Mouse (Mus musculus) cerebellum, postnatal 14 days (tissue): Measurements from ENCODE around the gene Cyp4f15.
A peak's percentile ranks its signal among the peaks of the same experiment; 100 is the strongest.
"Not testable (repeated sequence)": the region's sequence is repeated elsewhere in the genome, so short reads cannot be mapped to it uniquely, and the experiment has no call there.

Experiments
- DNase-seq, 2 experiments: peaks; one replicate each; pipeline ENCODE4 v3.0.0; 2021; ENCODE audit warnings: mixed read lengths in 2 of 2

The Cyp4f15 gene

DNA sequence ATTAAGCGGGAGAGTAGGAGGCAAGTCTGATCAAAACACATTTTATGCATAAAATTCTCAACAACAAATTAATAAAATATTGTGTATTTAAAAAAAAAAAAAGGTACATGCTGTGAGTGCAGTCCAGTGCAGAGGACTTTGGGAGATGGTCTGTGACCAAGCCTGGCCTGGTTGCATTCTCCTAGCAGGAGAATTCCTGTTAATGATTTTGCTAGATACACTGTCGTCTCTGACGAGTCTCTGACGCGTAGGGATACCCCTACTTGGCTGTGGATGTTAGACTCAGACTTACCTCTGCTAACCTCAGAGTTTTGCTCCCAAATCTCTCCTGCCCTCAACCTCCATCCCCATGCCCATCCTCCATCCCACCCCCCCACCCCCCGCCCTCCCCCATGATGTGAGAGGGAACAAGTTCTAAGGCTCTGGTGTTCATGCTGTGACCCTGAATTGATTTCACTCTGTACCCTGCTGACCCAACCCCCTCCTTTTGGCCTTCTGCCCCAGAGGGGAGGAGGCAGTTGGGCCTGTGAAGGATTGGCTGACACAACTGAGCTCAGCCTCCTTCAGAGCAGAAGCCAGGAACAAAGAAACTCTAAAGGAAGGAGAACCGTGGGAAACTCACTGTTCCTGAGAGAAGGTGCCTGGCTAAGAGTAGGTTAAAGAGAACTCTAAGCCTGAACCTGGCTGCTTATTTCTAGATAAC, at the start of gene Cyp4f15:
Gene Cyp4f15, plus strand, starts transcription at position 580 of the 703 bp plus-strand sequence.
- peak; percentile 55 to 58 for DNase-seq

DNA sequence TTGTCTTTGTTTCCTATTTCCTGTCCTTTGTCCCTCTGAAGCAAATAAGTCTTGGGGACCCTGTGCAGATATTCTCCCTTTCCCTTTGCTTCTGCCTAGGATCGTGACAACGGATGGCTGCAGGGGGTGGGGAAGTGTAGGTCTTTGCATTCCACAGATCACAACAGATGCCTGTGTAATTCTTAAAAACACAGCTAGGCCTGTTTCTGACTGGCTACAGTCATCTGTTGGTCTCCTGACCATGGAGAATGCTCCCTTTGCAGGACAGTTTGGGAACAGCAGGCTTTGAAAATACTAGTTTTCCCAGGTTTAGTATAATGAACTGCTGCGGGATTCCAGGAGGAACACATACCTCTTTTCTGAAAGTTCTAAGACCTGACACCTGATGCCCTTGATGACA, 49.1 kb upstream of the Cyp4f15 start:
- no peak for DNase-seq

DNA sequence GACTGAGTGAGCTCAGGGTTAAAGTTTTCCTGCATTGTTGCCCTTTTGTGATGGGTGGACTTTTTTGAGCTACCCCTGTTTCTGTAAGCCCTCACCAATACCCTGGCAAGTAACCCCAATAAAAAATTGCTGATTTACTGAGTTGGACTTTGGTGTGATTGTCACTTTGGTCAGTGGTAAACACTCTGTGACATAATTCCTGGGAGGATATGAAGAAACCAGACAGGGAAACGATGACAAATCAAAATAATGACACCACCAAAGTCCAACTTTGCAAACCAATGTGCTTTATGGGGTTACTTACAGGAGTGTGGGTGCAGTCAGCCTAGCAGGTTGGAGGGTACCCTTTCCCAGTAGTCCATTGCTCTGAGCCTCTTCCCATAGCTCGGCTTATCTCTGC, 48.3 kb upstream of the Cyp4f15 start:
- DNase-seq: no peak

- no peak for DNase-seq
Measured at GRCm38 (mm10) chr17:32646631-32647030, 38.8 kb upstream of the Cyp4f15 start.

DNA sequence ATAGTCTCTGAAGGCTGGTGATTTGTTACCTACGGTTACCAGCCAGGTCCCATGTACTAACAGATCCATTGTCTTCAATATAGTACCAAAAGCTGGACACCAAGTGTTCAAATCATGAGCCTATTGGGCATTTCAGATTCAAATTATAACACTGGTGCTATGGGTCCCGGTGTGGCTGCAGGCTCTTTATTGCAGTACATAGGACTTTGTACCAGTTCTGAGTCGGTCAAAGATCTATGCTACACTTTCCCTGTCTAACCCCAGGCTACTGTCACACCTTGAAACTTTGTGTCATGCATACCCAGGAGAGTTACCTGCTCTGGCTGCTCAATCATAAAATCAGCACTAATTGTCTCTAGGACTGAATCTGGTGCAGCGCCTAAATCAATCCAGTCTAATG, 31.6 kb upstream of the Cyp4f15 start:
- no peak for DNase-seq

- no peak for DNase-seq
Measured at GRCm38 (mm10) chr17:32657041-32657440, 28.4 kb upstream of the Cyp4f15 start.

DNA sequence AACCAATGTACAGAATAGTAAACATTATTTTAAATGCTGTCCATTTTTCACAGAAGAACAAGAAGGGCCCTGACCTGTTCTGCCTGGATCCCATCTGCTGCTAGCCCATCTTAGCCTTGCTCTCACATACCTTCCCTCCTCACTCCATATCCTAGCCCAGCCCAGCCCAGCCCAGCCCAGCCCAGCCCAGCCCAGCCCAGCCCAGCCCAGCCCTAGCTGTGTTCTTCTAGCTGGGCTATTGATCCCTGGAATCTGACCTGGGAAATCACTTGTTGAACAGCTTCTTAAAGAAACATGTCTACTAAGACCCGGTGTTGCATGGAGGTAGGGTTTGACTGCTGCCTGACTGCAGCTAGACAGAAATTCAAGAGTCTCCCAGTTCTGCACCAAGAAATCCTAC, 27.2 kb upstream of the Cyp4f15 start:
- DNase-seq: no peak

DNA sequence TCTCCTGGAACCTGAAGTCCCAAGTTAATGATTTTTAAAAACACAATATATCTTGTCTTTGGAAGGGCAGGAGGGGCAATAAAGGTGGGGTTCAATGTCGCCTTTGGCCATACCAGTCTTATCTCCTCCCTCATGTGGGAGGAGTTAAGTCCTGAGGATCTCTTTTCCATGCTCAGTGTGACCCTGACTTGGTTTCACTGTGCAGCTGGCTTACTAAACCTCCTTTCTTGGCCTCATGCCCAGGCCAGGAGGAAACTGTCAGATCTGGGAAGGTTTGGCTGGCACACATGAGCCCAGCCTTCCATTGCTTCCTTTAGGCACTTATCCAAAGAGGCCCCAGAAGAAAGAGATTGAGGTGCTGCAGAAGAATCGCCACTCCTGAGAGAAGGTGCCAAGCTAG, 26.7 kb upstream of the Cyp4f15 start, which contains the start of gene Cyp4f40:
Gene Cyp4f40, plus strand, starts transcription at position 189 of the 400 bp plus-strand sequence.
- DNase-seq: peak; percentile 59 to 67

DNA sequence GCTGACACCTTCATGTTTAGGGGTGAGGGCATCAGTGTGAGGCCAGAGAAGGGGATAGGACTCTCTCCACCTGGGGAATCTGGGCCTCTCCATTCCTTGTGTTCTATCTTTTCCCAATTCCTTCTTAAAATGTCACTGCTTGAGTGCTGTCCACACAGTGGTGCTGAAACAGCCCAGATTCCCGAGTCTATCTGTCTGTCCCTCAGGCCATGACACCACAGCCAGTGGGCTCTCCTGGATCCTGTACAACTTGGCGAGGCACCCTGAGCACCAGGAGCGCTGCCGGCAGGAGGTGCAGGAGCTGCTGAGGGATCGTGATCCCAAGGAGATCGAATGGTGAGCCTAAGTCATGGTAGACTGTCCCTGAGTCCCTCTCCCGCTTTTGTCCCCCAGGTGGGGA, 11.5 kb upstream of the Cyp4f15 start:
- DNase-seq: no peak

GRCm38 (mm10) chr17:32676040-32676635, 9.3 kb upstream of the Cyp4f15 start:
- DNase-seq: no peak

DNA sequence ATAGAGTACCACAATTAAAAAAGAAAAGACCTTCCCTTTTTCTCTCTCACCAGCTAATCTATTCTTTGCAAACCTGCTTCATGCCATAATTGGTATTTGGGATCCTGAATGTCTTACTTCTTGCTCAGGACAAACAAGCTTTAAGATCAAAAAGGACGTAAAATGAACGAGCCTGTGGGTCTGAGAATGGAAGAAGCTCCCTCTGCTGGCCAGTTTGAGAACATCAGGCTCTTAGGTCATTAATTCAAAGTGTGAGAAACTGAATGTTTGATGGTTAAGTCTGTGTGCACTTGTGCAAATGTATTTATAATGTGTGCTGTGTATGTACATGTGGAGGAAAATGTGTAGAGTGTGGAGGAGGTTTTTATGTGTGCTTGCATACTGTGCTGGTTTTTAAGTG, 5.0 kb upstream of the Cyp4f15 start:
- peak; percentile 71 to 76 for DNase-seq

DNA sequence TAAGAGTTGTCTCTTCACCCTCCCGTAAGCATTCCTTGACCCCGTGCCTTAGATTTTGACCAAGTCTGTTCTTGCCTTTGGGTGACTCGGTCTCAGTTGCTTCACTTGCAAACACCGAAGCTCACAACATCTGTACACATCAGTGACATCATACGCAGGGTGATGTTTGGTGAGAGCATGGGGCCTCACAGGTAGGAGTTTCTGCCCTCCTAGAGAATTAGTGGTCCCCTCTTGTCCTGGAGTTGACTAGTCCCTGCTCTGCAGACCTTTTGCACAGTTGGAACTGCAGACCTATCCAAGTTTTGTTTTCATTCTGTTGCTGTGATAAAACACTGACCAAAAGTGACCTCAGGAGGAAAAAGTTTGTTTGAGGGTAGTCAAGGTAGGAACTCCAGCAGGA, 1.3 kb downstream of the Cyp4f15 start:
- no peak for DNase-seq

GRCm38 (mm10) chr17:32690959-32691358, 5.5 kb downstream of the Cyp4f15 start:
- DNase-seq: no peak

DNA sequence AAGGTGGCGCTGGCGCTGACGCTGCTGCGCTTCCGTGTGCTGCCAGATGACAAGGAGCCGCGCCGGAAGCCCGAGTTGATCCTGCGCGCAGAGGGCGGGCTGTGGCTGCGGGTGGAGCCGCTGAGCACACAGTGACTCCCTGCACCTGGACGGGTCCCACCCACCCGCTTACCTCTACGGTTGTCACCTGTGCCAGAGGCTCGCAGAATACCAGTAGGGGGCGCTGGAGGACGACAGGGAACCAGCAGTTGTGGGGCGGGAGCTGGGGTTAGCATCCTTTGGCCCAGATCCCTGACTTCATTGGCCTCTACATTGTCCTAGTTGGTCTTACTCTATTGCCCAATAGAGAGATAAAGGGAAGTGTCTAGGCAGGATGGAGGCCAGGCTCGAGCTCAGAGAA, 17.4 kb downstream of the Cyp4f15 start:
- peak in 1 of 2 experiments; percentile 30 for DNase-seq

GRCm38 (mm10) chr17:32710541-32710940, 25.1 kb downstream of the Cyp4f15 start:
- DNase-seq: not testable (repeated sequence)

DNA sequence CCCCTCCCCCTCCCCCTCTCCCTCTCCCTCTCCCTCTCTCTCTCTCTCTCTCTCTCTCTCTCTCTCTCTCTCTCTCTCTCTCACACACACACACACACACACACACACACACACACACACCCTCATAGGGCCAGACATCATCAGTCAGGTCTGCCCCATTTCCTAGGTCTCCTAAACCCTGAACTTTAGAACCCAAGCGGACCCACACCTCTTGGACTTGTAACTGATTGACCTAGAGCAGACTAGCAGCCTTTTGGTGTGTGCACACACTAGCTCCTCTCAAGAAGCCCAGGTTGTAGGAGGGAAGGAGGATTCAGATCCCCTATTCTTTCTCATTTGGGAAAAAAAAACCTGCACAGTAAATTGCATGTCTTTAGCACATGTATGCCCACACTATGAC, 36.7 kb downstream of the Cyp4f15 start:
- not testable (repeated sequence) for DNase-seq

- DNase-seq: no peak
Measured at GRCm38 (mm10) chr17:32722771-32723170, 37.3 kb downstream of the Cyp4f15 start.

- not testable (repeated sequence) for DNase-seq
Measured at GRCm38 (mm10) chr17:32726360-32726759, 40.9 kb downstream of the Cyp4f15 start.

DNA sequence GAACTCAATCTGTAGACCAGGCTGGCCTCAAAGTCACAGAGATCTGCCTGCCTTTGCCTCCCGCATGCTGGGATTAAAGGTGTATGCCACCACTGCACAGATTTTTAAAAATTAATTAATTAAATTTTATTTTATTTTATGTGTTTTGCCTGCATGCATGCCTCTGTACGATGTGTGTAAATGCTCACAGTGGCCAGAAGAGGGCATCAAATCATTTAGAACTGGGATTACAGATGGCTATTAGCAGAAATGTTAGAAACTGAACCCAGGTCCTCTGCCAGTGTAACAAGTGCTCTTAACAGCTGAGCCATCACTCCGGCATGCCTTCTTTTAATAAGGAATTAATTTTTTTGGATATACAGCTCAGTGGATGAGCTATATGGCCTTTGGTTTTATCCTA, 43.6 kb downstream of the Cyp4f15 start:
- peak in 1 of 2 experiments; percentile 1 for DNase-seq

GRCm38 (mm10) chr17:32738406-32738805, 53.0 kb downstream of the Cyp4f15 start:
- DNase-seq: no peak

DNA sequence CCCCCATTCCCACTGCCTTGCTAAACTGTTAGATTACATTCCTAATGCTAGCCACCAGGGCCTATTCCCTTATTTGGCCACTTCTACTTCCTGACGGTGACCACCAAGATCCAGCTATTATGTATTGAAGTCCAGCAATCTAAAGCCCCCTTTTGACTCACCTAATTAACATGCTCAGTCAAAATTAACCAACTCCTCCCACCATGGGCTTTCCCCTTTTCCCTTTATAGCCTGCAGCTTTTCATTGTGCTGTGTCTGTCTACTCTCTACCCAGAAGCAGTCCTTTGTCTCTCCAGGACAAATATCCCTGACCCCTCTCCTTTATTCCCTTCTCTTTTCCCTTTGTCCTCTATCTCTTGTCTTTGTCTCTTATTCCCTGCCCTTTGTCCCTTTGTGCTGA, 55.6 kb downstream of the Cyp4f15 start:
- DNase-seq: no peak

- no peak for DNase-seq
Measured at GRCm38 (mm10) chr17:32750611-32751010, 65.2 kb downstream of the Cyp4f15 start.
